Mouse (Mus musculus) MEL (cell line): ENCODE data around the gene Trhr2.

Experiments
- CTCF ChIP-seq, 3 experiments: IDR thresholded peaks in 2 of 3; conservative IDR thresholded peaks in 1 of 3; 2 replicates each; pipeline ENCODE4 v1.5.1; 2011 to 2012; ENCODE audit warnings: low read length in 3 of 3, low read depth in 2 of 3, mild to moderate bottlenecking in 2 of 3, improper control_type of control experiment in 1 of 3, inconsistent platforms in 1 of 3, mixed read lengths in 1 of 3, moderate library complexity in 1 of 3; ENCODE audit not compliant: control insufficient read depth in 1 of 3, insufficient read depth in 1 of 3, poor library complexity in 1 of 3, severe bottlenecking in 1 of 3
- MAFK ChIP-seq: IDR thresholded peaks from 2 replicates; pipeline ENCODE4 v1.6.1; 2011; ENCODE audit warnings: low read depth, mild to moderate bottlenecking, low read length, improper control_type of control experiment, borderline replicate concordance
- MAX ChIP-seq: IDR thresholded peaks from 2 replicates; pipeline ENCODE4 v1.6.1; 2011; ENCODE audit warnings: low read length, improper control_type of control experiment
- MEF2A ChIP-seq: IDR thresholded peaks from 2 replicates; pipeline ENCODE4 v1.6.1; 2014; ENCODE audit warnings: low read depth, mild to moderate bottlenecking, inconsistent platforms, low read length, improper control_type of control experiment; ENCODE audit not compliant: poor library complexity, insufficient replicate concordance, severe bottlenecking; ENCODE audit errors: extremely low read depth
- POLR2A ChIP-seq, 2 experiments: IDR thresholded peaks; 2 replicates each; pipeline ENCODE4 v1.6.1; 2011 to 2012; ENCODE audit warnings: low read length in 2 of 2, mild to moderate bottlenecking in 2 of 2, control low read depth in 1 of 2, improper control_type of control experiment in 1 of 2, low read depth in 1 of 2, moderate library complexity in 1 of 2; ENCODE audit not compliant: control insufficient read depth in 1 of 2, insufficient read depth in 1 of 2, poor library complexity in 1 of 2
- RCOR1 ChIP-seq: IDR thresholded peaks from 2 replicates; pipeline ENCODE4 v1.6.1; 2012; ENCODE audit warnings: low read depth, mild to moderate bottlenecking, inconsistent platforms, low read length, improper control_type of control experiment

DNA sequence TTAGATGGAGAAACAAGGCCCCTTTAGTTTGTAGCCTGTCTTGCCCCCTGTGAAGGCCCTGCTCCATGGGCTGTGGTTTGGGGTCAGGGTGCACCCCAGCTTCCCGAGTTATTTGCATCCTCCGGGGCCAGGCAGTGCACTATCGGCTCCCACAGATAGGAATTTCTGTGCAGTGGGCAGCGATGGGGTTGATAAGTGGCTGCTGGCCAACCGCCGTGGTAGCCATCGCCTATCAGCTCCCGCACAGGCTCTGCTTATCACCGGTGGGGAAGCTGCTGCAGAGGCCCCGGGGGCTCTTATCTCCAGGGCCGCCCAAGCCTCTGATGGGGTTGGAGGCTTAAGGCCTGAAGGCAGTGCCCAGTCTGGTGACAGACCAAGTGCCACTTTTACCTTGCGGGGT is 51.3 kb downstream of the Trhr2 start:
- TF ChIP-seq CTCF (IDR thresholded peaks at IDR 0.05 in 2 of 3, conservative IDR thresholded peaks at IDR 0.05 in 1 of 3; ENCODE audit: control insufficient read depth in 1 of 3, insufficient read depth in 1 of 3, low read depth in 2 of 3, low read length in 3 of 3, poor library complexity in 1 of 3, severe bottlenecking in 1 of 3) (no peak), POLR2A (IDR thresholded peaks at IDR 0.05; ENCODE audit: control insufficient read depth in 1 of 2, insufficient read depth in 1 of 2, low read depth in 1 of 2, low read length in 2 of 2, poor library complexity in 1 of 2) (peak in 1 of 2 experiments; percentile 28; a peak in 1 of 4 replicates), MAX (no peak), MEF2A (peak; percentile 84), RCOR1 (peak; percentile 87), MAFK (peak; percentile 85; the same call in 1 of the 2 replicates)
